Mouse (Mus musculus) heart, embryonic 16.5 days (tissue): ENCODE measurements around the gene Bst2. TPM values are rescaled to one million over a fixed set of nuclear protein-coding genes. Genes with fewer than 3 reads are reported as not detected.

Experiments
- ATAC-seq: fragments of 200-750 bp; cut with Nextera tagmentation; replicated peaks from 2 replicates; pipeline ENCODE4 v1.8.0; 2017; ENCODE audit warnings: moderate number of reproducible peaks; ENCODE audit not compliant: insufficient read depth, low FRiP score; ENCODE audit errors: extremely low read depth
- H3K27ac ChIP-seq: fragments of 300-500 bp; sonication (generic); 2 replicates; pipeline ENCODE4 v1.5.1; 2014; ENCODE audit warnings: mild to moderate bottlenecking, low read length, control low read depth, moderate library complexity
- H3K27me3 ChIP-seq: fragments of 300-500 bp; sonication (generic); 2 replicates; pipeline ENCODE4 v1.6.1; 2014; ENCODE audit warnings: low read length, mixed read lengths; ENCODE audit not compliant: control insufficient read depth, insufficient read depth
- H3K36me3 ChIP-seq: fragments of 300-500 bp; sonication (generic); 2 replicates; pipeline ENCODE4 v1.6.1; 2014; ENCODE audit not compliant: control insufficient read depth, insufficient read depth
- H3K4me1 ChIP-seq: fragments of 300-500 bp; sonication (generic); 2 replicates; pipeline ENCODE4 v1.6.1; 2014; ENCODE audit warnings: low read length, mixed read lengths; ENCODE audit not compliant: control insufficient read depth, insufficient read depth
- H3K4me2 ChIP-seq: fragments of 300-500 bp; sonication (generic); 2 replicates; pipeline ENCODE4 v1.6.1; 2014; ENCODE audit warnings: low read depth, mild to moderate bottlenecking, control low read depth, low read length
- H3K4me3 ChIP-seq: fragments of 300-500 bp; sonication (generic); 2 replicates; pipeline ENCODE4 v1.5.1; 2014; ENCODE audit warnings: mild to moderate bottlenecking, control low read depth, low read length
- H3K9ac ChIP-seq: fragments of 300-500 bp; sonication (generic); 2 replicates; pipeline ENCODE4 v1.6.1; 2014; ENCODE audit warnings: low read length, control low read depth
- H3K9me3 ChIP-seq: fragments of 300-500 bp; sonication (generic); replicated peaks from 2 replicates; pipeline ENCODE4 v1.6.1; 2016; ENCODE audit warnings: low read length; ENCODE audit not compliant: control insufficient read depth
- WGBS: fragments of 180-500 bp; shearing (Covaris S2); extraction: QIAGEN DNeasy Blood & Tissue Kit; methylation state at CpG from one replicate; pipeline ENCODE4 v1.1.7; 2014; 5-methylcytosine and 5-hydroxymethylcytosine counted together
- polyA plus RNA-seq: library from polyadenylated mRNA; unstranded; fragments of >200 nt; fragmentation: Nextera tagmentation; extraction: Ambion mirVana; gene quantifications from 2 replicates; pipeline ENCODE4 v1.2.1, GENCODE M21; 2015

The Bst2 gene
- polyA plus RNA-seq, 1 experiment from 2014 or later, result 46.5 TPM

DNA sequence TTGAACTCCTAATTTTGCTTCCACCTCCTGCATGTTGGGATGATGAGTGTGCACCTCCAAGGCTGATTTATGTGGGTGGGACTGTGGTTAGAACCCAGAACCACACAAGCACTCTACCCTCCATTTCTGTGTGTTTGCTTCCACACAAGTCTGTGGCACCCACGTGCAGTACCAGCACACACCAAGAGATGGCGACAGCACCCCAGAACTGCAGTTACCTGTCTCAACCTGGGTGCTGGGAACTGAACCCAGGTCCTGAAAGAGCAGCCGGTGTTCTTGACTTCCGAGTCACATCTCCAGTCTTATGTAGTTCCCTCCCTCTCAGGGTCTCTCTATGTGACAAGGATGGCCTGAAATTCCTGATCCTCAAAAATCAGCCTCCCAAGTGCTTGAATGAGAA lies 26.7 kb upstream of the Bst2 start:
- ATAC-seq, result no peak
- H3K27me3 ChIP-seq, result peaks cover 31% of the 10 kb centered on the region
- peaks cover 7% of the 10 kb centered on the region for H3K9me3 ChIP-seq
- 85% methylated on average over 4 of the region's 4 CpGs for WGBS
- no peak overlapping the region for H3K9ac ChIP-seq
- H3K4me1 ChIP-seq, result peaks cover 19% of the 10 kb centered on the region
- no peak overlapping the region for H3K4me2 ChIP-seq
- no peak overlapping the region for H3K27ac ChIP-seq
- H3K4me3 ChIP-seq, result no peak overlapping the region
- H3K36me3 ChIP-seq, result 0 out of 2 replicates have a peak, but pooled peaks cover 2% of the 10 kb centered on the region

DNA sequence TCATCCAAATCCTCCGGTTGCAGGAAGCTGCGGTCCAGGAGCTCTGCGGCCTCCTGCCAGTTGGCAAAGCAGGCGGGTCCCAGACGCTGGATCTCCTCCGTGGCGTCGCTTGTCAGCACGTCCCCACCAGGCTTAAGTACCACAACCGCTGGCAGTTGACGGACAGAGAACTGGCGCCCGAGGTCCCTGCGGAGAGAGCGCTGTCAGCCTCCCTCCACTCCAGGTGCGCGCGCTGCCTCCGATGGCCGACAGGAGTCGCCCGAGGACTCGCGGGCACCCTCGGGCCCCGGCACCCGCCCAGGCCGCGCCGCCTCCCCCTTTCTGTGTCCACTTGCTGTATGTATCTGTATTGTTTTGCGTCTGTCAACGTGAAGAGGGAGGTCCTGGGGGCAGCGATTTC lies 25.5 kb upstream of the Bst2 start:
- H3K9ac ChIP-seq, result 0 out of 2 replicates have a peak overlapping the region, but pooled peaks have one; percentile 41
- 1% methylated on average over 33 of the region's 33 CpGs for WGBS
- H3K9me3 ChIP-seq, result peaks cover 7% of the 10 kb centered on the region
- H3K4me2 ChIP-seq, result peak overlapping the region; percentile 59
- H3K36me3 ChIP-seq, result 0 out of 2 replicates have a peak, but pooled peaks cover 2% of the 10 kb centered on the region
- peaks cover 19% of the 10 kb centered on the region for H3K4me1 ChIP-seq
- peak overlapping the region; percentile 27 for H3K4me3 ChIP-seq
- H3K27ac ChIP-seq, result no peak overlapping the region
- H3K27me3 ChIP-seq, result peaks cover 44% of the 10 kb centered on the region
- peak; percentile 50; the same call in 1 of the 2 replicates for ATAC-seq

DNA sequence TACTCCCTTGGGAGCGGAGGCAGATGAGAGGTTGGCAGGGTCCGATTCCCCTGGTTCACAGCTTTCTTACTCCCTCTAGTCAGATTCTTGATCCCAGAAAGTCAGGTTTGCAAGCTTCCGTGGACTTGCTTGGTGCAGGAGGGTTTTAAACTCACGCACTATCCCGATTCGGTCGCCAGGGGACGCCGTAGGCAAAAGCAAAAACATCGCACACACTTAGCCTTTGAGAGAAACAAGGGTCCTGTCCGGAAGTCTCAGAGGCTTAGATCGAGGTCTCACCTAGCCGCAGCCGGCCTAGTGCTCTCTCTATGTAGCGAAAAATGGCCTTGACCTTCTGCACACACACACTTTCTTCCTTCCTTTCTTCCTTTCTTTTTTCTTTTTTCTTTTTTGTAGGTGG lies 24.1 kb upstream of the Bst2 start:
- Histone ChIP-seq H3K27me3 (peaks cover 57% of the 10 kb centered on the region), H3K36me3 (0 out of 2 replicates have a peak, but pooled peaks cover 2% of the 10 kb centered on the region), H3K4me3 (no peak overlapping the region), H3K9me3 (peaks cover 7% of the 10 kb centered on the region), H3K27ac (no peak overlapping the region), H3K4me1 (peaks cover 19% of the 10 kb centered on the region), H3K9ac (no peak overlapping the region), H3K4me2 (no peak overlapping the region)
- no peak for ATAC-seq
- WGBS, result 2% methylated on average over 15 of the region's 15 CpGs

DNA sequence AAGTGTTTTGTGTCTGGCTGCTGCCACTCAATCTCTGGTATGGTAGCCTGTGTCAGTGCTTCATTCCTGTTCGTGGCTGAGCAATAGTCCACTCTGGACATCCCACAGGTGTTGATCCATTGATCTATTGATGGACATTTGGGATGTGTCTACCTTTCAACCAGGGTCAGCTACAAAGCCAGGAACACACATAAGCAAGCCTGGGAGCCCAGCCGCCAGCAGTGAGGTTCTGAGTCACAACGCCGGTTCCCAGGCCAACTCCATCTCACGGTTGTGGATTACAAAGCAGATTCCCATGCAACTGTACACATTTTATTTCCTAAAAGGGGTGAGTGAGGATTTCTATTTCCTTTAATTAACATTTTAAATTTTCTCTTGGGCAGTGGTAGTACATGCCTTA lies 23.5 kb upstream of the Bst2 start:
- no peak overlapping the region for H3K4me3 ChIP-seq
- H3K9ac ChIP-seq, result no peak overlapping the region
- 0 out of 2 replicates have a peak, but pooled peaks cover 2% of the 10 kb centered on the region for H3K36me3 ChIP-seq
- H3K27me3 ChIP-seq, result peaks cover 60% of the 10 kb centered on the region
- no peak overlapping the region for H3K27ac ChIP-seq
- no peak for ATAC-seq
- peaks cover 7% of the 10 kb centered on the region for H3K9me3 ChIP-seq
- WGBS, result 77% methylated on average over 5 of the region's 5 CpGs
- no peak overlapping the region for H3K4me2 ChIP-seq
- H3K4me1 ChIP-seq, result peaks cover 19% of the 10 kb centered on the region

DNA sequence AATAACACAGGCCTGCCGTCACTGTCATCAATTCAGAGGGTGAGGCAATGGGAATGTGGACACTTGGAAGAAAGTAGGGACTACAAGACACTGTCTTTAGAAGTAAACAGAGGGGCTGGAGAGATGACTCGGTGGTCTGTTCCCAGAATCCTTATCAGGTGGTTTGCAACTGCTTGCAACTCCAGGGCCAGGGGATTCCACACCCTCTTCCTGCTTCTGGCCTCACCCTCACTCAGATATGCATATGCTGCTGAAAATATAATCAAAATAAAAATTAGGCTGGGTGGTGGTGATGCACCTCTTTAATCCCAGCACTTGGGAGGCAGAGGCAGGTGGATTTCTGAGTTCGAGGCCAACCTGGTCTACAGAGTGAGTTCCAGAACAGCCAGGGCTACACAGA lies 22.8 kb upstream of the Bst2 start:
- no peak overlapping the region for H3K9ac ChIP-seq
- 66% methylated on average over 3 of the region's 3 CpGs for WGBS
- 0 out of 2 replicates have a peak, but pooled peaks cover 2% of the 10 kb centered on the region for H3K36me3 ChIP-seq
- H3K27ac ChIP-seq, result no peak overlapping the region
- peaks cover 19% of the 10 kb centered on the region for H3K4me1 ChIP-seq
- no peak overlapping the region for H3K4me2 ChIP-seq
- H3K4me3 ChIP-seq, result no peak overlapping the region
- H3K9me3 ChIP-seq, result peaks cover 7% of the 10 kb centered on the region
- no peak for ATAC-seq
- H3K27me3 ChIP-seq, result peaks cover 60% of the 10 kb centered on the region

DNA sequence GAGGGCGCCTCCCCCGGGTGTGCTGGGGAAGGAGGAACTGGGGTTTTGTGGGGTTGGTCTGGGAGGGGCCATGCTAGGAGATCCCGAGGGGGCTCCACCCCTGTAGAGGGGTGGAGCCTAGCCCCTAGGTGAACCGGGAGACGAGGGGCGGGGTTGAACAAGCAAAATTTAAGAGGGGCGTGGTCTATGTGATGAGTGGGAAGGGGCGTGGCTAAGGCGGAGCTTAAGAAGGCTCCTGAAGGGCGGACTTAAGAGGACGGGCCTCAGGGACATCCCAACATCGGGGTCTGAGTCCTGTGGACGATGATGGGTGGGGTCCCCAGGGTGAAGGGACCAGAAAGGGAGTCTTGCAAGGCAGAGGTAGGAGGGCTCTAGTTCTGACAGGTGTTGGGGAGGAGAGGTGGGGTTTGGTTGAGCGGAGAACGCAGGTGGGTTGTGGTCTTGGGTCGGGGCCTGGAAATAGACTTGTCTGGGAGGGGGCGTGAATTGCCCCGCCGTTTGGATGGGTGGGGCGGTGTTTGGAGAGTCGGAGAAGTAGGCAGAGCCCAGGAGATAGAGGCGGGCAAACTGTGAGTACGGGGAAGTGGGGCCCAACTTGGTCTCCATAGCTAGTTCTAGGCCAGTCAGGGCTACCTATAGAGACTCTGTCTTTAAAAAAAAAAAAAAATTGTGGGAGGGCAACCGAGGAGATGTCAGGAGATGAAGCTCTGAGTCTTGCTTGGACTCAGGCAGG lies 21.9 kb upstream of the Bst2 start:
- Histone ChIP-seq H3K36me3 (0 out of 2 replicates have a peak, but pooled peaks cover under 1% of the 10 kb centered on the region), H3K9ac (peak overlapping the region; percentile 59), H3K4me2 (peak overlapping the region; percentile 62), H3K27ac (no peak overlapping the region), H3K4me3 (peak overlapping the region; percentile 44), H3K27me3 (peaks cover 60% of the 10 kb centered on the region), H3K4me1 (peaks cover 19% of the 10 kb centered on the region), H3K9me3 (peaks cover 3% of the 10 kb centered on the region)
- WGBS, result 2% methylated on average over 24 of the region's 24 CpGs
- peak; percentile 10; the same call in 1 of the 2 replicates for ATAC-seq

DNA sequence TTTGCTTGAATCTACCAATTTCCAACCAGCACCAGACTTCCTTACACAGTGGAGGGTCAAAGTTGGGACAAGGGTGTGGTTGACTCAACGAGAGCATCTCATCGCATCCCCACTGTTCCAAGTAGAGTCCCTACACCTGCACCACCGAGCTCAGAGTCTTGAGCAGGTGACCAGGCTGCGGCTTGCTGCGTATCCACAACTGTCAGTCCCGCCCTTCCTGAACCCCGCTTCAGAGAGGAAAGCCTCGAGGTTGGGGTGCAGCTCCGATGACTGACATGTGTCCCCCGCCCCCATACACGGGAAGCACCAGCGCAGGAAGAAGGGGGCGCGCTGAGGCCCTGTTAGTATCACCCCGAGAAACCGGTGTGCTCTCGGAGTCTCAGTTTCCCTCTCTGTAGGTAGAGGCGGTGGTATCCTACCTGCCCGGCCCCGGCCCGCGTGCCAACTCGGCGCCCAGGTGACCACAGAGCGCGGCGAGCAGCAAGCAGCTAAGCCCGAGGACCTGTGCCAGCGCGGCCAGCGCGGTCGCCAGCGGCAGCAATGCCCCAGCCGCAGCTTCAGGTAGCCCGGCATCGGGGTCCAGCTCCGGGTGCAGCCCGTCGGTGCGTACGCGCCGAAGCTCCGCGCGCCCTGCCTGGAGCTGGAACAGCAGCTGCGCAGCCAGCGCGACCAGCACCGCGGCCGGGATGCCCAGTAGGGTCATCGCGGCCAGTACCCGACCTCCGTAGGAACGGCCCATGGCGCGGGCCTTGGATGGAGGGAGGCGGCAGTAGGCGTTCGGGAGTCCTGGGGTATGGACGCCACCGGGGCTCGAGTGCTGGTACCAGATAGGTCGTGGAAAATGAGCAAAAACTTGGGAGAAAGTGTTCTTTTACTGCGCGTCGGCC lies 21.1 kb upstream of the Bst2 start, which contains the start of gene Tmem221:
TSS of gene Tmem221 (minus strand) at position 801 of the 887 bp plus-strand sequence.
- Histone ChIP-seq H3K9me3 (no peaks in the 10 kb centered on the region), H3K9ac (peak within 1 kb of the TSS; percentile 59), H3K27me3 (peaks cover 60% of the 10 kb centered on the region), H3K27ac (no peak within 1 kb of the TSS), H3K36me3 (no peaks in the 10 kb centered on the region), H3K4me3 (peak within 1 kb of the TSS; percentile 44), H3K4me1 (peaks cover 19% of the 10 kb centered on the region), H3K4me2 (peak within 1 kb of the TSS; percentile 62)
- 3% methylated on average over 70 of the region's 70 CpGs for WGBS
- no peak for ATAC-seq

DNA sequence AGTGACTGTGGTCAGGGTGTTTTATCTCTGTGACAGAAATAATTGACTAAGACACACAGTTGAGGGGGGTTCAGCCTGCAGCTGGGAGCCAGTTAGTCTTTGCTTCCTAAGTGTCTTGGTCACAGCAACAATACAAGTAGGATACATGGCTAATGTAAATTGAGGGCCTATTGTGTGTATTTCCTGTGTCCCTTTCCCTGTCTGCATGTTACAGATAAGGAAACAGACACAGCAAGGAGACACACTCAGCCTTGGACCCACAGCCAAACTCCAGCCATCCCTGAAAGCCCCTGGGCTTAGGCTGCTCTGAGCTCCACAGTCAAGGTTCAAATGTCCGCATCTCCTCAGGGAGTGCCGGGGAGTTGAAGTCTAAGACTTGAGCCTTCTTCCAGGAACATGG lies 17.4 kb upstream of the Bst2 start:
- ATAC-seq, result no peak
- no peak overlapping the region for H3K4me3 ChIP-seq

More for the DNA sequence above, 17.4 kb upstream of the Bst2 start:
- Histone ChIP-seq H3K9ac (no peak overlapping the region), H3K4me2 (no peak overlapping the region), H3K27ac (no peak overlapping the region), H3K4me1 (peaks cover 12% of the 10 kb centered on the region), H3K36me3 (no peaks in the 10 kb centered on the region), H3K9me3 (no peaks in the 10 kb centered on the region), H3K27me3 (peaks cover 35% of the 10 kb centered on the region)
- 57% methylated on average over 2 of the region's 2 CpGs for WGBS
